Mouse (Mus musculus) forebrain, embryonic 16.5 days (tissue): ENCODE data around the gene Fhl1. TPM values are rescaled to one million over a fixed set of nuclear protein-coding genes. Genes with fewer than 3 reads are reported as not detected.

ENCODE experiments used
- ATAC-seq: fragments of 200-750 bp; cut with Nextera tagmentation; 2 replicates; pipeline ENCODE4 v1.8.0; 2017; ENCODE audit warnings: mild to moderate bottlenecking, moderate library complexity
- H3K27ac ChIP-seq: fragments of 300-500 bp; sonication (generic); 2 replicates; pipeline ENCODE4 v1.5.1; 2014; ENCODE audit warnings: low read length, control low read depth
- H3K27me3 ChIP-seq: fragments of 300-500 bp; sonication (generic); replicated peaks from 2 replicates; pipeline ENCODE4 v1.6.1; 2014; ENCODE audit warnings: low read length; ENCODE audit not compliant: control insufficient read depth, insufficient read depth
- H3K36me3 ChIP-seq: fragments of 300-500 bp; sonication (generic); 2 replicates; pipeline ENCODE4 v1.6.1; 2014; ENCODE audit not compliant: control insufficient read depth, insufficient read depth
- H3K4me1 ChIP-seq: fragments of 300-500 bp; sonication (generic); replicated peaks from 2 replicates; pipeline ENCODE4 v1.6.1; 2014; ENCODE audit warnings: low read length; ENCODE audit not compliant: control insufficient read depth, insufficient read depth
- H3K4me2 ChIP-seq: fragments of 300-500 bp; sonication (generic); 2 replicates; pipeline ENCODE4 v1.6.1; 2014; ENCODE audit warnings: mild to moderate bottlenecking, low read length, control low read depth
- H3K4me3 ChIP-seq: fragments of 300-500 bp; sonication (generic); replicated peaks from 2 replicates; pipeline ENCODE4 v1.5.1; 2014; ENCODE audit warnings: mild to moderate bottlenecking, low read length, control low read depth
- H3K9ac ChIP-seq: fragments of 300-500 bp; sonication (generic); replicated peaks from 2 replicates; pipeline ENCODE4 v1.6.1; 2014; ENCODE audit warnings: low read depth, low read length, control low read depth
- H3K9me3 ChIP-seq: fragments of 300-500 bp; sonication (generic); 2 replicates; pipeline ENCODE4 v1.6.1; 2016; ENCODE audit warnings: low read length; ENCODE audit not compliant: control insufficient read depth
- WGBS: fragments of 180-500 bp; shearing (Covaris S2); extraction: QIAGEN DNeasy Blood & Tissue Kit; methylation state at CpG from one replicate; pipeline ENCODE4 v1.1.7; 2014; 5-methylcytosine and 5-hydroxymethylcytosine counted together
- polyA plus RNA-seq: library from polyadenylated mRNA; unstranded; fragments of >200 nt; fragmentation: Nextera tagmentation; extraction: Ambion mirVana; gene quantifications from 2 replicates; pipeline ENCODE4 v1.2.1, GENCODE M21; 2015

The Fhl1 gene
- polyA plus RNA-seq, 1 experiment from 2014 or later: 125 TPM

- Histone ChIP-seq H3K27me3 (no peaks in the 10 kb centered on the region), H3K9ac (no peak overlapping the region), H3K4me3 (no peak overlapping the region), H3K4me2 (no peak overlapping the region), H3K27ac (no peak overlapping the region), H3K36me3 (no peaks in the 10 kb centered on the region), H3K9me3 (no peaks in the 10 kb centered on the region), H3K4me1 (no peaks in the 10 kb centered on the region)
- peak; percentile 36; the same call in 1 of the 2 replicates for ATAC-seq
Observed at GRCm38 (mm10) chrX:56839369-56839768, 107.8 kb downstream of the Fhl1 start.

- ATAC-seq: no peak
- Histone ChIP-seq H3K9ac (no peak overlapping the region), H3K27me3 (no peaks in the 10 kb centered on the region), H3K36me3 (no peaks in the 10 kb centered on the region), H3K4me2 (no peak overlapping the region), H3K4me1 (no peaks in the 10 kb centered on the region), H3K4me3 (no peak overlapping the region), H3K27ac (no peak overlapping the region), H3K9me3 (no peaks in the 10 kb centered on the region)
- WGBS: 64% methylated on average over 5 of the region's 5 CpGs
Observed at GRCm38 (mm10) chrX:56841255-56841654, 109.7 kb downstream of the Fhl1 start.

Other genes with a start within 250 kb of the Fhl1 start
- not detected in 2 replicates for gene Gm10477, start 207.0 kb upstream of the Fhl1 start, polyA plus RNA-seq
- 0.24 TPM in 1 of 2 replicates, not detected in the other for gene Gm648, start 182.2 kb upstream of the Fhl1 start, polyA plus RNA-seq
- gene Mmgt1, start 133.7 kb upstream of the Fhl1 start, polyA plus RNA-seq: 52.1 and 58.7 TPM in 2 replicates
- gene Slc9a6, start 122.0 kb upstream of the Fhl1 start, polyA plus RNA-seq: 53.3 and 54.4 TPM in 2 replicates
- gene Map7d3, start 90.5 kb downstream of the Fhl1 start, polyA plus RNA-seq: 0.14 and 0.16 TPM in 2 replicates
- gene Adgrg4, start 138.4 kb downstream of the Fhl1 start, polyA plus RNA-seq: not detected in 2 replicates